Mouse (Mus musculus): ENCODE results near the gene Thoc2.

DNA sequence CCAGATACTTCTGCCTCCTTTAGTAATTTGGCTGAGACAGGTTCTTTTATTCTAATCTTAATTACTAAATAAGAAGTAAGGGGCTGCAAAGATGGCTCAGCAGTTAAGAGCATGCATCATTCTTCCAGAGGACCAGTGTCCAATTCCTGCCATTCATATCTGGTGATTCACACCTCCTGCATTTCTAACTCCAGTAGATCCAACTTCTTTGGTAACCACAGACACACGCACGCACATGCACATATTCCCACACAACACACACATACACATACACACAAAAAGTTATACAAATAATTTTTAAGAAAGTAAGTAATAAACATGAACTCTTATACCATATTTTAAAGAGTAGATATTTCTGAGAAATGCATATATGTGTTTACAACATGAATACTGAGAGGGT is 49.6 kb upstream of the Thoc2 start:
- TF ChIP-seq GATA1 (IDR thresholded peaks at IDR 0.05; ENCODE audit: borderline replicate concordance, low read length) = no peak
- TF ChIP-seq FLI1 (IDR thresholded peaks at IDR 0.05; ENCODE audit: low read length) = no peak
